Mouse (Mus musculus): Measurements from ENCODE around the gene Slco4a1. TPM values are rescaled to one million over a fixed set of nuclear protein-coding genes. Genes with fewer than 3 reads are reported as not detected.

Gene Slco4a1
- total RNA-seq, 2 experiments from 2014 or later = 9.2 to 31.8 TPM

DNA sequence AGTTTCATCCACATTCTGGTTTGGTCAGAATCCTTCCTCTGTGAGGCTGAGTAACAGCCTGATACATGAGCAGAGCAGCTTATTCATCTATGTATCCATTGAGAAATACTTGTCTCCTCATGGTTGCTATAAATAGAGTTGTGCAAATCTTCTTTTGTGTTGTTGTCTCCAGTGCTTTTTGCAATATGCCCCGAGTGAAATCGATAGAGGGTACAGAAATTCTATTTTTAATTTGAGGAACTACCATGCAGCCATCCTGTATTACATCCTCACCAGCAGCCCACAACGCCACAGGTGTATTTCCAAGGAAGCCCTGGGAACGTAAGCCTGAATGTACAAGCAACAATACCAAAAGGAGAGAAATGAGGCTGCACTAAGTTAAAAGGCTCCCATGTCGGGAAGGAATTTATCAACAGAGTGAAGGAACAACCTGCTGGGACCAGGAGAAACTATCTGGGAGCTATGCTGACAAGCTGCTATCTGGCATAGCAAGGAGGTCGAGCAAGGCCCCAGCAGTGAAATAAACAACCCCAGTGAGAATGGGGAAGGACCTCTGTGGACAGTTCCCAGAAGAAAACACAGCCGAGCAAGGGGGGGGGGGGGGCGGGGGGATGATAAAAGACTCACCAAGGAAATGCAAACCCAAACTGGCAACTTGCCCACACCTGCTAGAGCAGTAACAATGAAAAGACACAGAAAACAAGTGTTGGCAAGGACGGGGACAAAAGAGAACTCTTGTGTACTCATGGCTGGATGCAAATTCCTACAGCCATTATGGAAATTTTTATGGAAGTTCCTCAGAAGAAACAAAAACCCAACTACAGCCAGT is 10.9 kb upstream of the Slco4a1 start:
- peak; percentile 59 for ATAC-seq (replicated peaks; ENCODE audit: poor library complexity, severe bottlenecking)

DNA sequence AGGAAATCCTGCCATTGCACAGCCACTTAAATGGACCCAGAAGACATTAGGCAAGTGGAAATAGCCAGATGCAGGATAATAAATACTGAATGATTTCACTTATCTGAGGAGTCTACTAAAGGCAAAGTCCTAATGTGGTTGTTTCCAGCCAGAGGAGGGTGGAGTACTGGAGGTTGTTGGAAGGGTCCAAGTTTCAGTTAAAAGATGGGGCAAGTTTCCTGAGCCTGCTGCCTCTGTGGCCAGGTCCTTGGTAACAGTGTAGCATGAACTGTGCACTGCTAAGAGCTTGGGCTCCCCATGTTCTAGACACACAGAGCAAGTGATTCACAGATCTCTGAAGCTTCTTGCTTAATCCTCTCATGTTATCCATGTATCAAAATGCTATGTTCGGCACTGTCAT is 10.1 kb upstream of the Slco4a1 start:
- no peak for ATAC-seq (replicated peaks; ENCODE audit: poor library complexity, severe bottlenecking)

DNA sequence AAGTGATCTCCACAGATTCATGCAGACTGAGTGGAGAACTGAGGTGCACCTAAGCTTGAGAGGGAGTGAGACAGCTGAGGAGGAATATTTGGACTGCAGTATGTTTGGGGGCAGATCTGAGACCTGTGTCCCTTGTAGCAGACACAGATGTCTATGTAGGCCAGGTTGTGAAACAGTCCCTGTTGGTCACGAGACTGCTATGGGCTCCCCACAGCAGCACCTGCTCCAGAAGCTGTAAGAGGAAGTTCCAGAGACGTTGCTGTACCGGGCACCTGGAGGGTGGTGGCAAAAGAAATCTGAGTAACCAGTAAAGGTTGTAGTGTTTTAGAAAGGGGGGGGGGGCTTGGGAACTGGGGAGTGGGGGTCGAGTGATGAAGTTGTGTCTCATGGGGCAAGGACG is 7.0 kb upstream of the Slco4a1 start:
- ATAC-seq (replicated peaks; ENCODE audit: poor library complexity, severe bottlenecking) = peak; percentile 61

DNA sequence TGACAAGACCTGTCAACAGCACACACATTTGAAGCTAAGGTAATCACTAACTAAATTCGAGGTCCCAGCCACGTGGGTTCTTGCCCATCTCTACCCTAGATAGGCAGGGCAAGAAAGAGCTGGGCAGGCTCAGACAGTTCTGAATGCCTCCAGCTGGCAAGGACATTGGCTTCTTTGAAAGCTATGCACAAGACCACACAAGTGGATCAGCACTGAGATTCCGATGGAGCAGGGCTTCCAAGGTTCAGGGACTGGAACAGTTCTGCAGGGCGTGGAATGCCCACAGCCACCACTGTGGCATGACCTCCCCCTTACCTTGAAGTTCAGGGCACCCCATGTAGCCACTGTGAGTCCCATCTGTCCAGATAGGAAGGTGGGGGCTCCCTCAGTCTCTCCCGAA is 5.5 kb upstream of the Slco4a1 start:
- no peak for ATAC-seq (replicated peaks; ENCODE audit: poor library complexity, severe bottlenecking)

DNA sequence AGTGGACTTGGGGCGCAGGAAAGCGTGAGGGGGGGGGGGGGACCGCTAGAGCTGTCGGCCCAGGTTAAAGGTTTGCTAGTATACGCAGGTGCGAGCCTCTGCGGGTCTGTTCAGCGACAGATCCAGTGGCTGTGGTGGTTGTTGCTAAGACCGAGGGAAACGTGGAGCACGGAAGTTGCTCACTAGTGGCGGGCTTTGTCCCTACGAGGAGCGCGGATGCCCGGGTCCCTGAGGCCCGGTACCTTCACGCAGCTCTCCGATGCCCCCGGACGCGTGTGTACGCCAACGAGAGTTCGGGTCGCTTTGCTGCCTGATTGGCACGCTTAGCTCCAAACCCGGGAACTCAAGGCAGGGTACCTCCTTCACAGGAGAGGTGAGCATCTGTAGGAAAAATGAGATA is 660 bp downstream of the Slco4a1 start:
- peak; percentile 6; the same call in 1 of the 2 replicates for ATAC-seq (replicated peaks; ENCODE audit: poor library complexity, severe bottlenecking)

DNA sequence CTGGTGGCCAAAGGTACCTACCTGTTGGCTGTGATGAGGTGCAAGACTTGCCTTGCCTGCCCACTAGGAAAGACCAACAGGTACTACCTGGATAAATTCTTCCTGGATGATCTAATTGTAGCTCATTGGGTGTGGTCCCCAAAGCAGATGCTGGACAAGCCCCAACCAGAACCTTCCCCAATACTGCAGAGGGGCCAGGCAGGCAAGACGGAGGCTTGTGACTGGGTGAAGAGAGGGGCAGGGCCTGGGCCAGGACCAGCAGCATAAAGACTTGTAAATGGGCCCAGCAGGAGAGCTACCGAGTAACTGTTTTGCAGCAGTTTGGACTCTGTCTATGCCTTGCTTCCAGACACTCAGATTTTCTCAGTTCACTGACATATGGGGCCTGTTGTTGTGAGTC is 1.6 kb downstream of the Slco4a1 start:
- no peak for ATAC-seq (replicated peaks; ENCODE audit: poor library complexity, severe bottlenecking)

DNA sequence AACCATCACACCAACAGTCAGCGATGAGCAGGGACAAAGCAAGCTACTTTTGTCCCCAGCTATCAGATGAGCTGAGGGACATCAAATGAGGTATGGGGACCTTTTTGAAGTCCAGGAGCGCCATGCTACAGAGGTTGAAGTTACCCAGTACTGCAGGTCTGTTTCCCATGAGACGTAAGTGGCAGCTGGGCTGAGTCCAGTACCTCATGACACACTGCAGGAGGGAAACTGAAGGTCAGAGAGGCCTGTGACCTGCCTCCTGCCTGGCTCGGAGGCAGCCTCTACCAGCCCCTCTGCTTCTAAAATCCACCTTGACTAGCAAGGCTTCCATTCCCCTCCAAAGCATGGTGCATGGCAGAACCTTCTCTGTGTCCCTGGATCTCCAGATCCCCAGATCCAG is 3.4 kb downstream of the Slco4a1 start:
- no peak for ATAC-seq (replicated peaks; ENCODE audit: poor library complexity, severe bottlenecking)

DNA sequence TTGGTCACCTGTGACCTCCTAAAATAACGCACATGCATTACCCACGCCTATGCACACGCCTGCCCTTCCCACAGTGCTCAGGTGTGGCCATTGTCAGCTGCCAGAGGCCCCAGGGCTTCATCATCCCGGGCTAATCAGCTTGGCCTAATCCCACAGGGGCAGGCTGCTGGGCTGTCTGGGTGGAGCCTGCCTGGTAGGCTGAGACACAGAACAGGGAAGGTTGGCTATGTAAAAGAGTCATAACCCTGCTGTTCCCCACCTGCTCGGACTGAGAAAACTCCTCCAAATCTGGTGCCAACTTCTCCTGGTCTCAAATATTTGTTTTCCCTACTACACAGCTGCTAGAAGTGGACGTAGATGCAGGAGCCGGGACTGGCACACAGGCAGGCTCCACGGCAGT is 4.8 kb downstream of the Slco4a1 start:
- ATAC-seq (replicated peaks; ENCODE audit: poor library complexity, severe bottlenecking) = no peak

DNA sequence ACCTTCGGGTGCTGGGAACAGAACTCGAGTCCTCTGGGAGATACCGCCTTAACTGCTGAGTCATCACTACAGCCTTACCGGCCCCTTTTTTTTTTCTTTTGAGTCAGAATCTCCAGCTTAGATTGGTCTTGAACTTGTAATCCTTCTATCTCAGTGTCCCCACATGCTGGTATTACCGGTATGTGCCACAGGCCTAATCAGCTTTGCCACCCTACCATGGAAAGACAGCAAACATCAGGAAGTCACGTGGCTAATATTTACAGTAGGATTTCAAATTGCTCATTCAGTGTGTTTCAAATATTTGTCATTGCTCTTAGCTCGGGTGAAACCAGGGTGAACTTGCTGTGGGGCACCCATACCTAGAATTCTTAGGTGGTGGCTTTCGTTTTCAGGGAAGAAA is 6.5 kb downstream of the Slco4a1 start:
- ATAC-seq (replicated peaks; ENCODE audit: poor library complexity, severe bottlenecking) = no peak

DNA sequence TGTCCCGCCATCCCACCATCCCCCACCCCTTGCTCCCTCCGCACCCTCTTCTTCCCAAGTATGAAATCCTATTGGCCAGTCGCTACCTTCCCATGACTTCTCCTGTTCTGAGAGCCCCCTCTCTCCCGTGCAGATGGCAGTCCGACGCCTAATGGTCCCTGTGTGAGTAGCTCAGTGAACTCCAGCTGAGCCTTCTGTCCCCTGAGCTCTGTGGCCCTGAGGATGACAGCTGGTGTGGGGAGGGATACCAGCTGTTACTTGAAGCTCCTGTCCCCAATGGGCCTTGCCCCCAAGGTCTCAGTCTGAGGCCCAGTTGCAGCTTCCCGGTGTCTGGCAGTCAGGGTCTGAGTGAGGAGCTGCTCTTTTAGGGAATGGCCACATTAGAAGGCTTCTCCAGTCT is 10.5 kb downstream of the Slco4a1 start:
- no peak for ATAC-seq (replicated peaks; ENCODE audit: poor library complexity, severe bottlenecking)

DNA sequence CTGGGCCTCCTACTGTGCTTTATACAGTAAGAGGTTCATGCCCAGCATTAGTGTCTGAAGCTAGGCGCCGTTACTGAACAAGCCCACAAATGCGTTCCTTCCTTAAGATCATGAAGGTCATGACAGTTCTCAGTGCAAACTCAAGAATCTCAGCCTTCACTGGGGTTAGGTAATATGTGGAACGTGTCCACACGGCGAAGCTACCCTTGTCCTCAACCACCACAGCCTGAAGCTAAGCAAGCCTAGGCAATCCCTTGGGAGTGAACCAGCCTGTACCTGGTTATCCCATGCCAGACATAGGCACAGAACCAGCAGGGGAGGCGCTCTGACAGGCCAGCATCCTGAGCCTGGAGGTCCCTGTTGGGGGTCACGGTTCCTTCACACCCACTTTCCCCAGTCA is 12.8 kb downstream of the Slco4a1 start:
- no peak for ATAC-seq (replicated peaks; ENCODE audit: poor library complexity, severe bottlenecking)

DNA sequence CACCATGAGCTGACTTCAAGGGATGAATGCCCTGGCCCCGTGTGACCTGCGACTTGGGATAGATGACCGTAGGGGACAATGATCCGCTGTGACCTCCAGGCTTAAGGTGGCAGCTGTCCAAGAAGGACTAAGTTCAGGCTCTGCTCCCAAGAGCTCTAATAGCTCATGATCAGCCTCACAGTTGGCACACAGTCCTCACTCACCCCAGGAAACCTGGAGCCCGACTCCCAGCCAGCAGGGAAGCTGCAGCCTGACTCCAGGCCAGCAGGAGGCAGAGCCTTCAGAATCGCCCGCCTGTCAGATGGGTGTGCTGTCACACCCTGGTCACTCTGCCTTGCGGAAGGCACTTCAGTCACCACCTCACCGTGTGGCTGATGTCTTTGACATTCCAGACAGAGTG is 13.7 kb downstream of the Slco4a1 start:
- ATAC-seq (replicated peaks; ENCODE audit: poor library complexity, severe bottlenecking) = no peak

DNA sequence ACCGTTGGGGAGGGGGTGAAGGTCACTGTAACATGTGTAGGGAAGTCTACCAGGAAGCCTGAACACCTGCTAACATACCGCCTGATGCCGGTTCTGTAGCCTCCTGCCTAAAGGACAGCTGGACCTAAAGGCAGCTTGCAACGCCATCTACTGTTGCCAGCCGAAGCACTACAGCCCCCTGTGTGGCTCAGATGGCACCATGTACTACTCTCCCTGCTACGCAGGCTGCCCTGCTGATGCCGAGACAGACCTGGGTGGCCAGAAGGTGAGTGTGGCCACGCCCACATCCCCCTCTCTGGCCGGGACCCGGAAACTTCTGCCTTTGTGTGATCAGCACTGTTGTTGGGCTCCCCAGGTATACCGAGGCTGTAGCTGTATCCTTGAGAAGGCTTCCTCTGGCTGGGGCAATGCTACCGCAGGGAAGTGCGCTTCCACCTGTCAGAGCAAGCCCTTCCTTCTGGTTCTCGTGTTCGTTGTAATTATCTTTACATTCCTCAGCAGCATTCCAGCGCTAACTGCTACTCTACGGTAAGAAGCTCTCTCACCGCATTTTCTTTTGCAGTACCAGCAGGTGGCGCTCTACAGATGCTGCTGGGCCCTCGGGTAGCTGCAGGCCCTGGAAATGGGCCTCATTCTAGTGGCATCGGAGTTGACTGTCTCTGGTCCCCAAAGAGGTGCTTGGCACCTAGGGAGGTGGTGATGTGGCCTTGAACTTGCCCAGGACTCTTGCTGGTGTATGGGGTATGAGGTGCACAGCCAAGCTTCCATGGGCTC is 16.4 kb downstream of the Slco4a1 start:
- peak; percentile 63 for ATAC-seq (replicated peaks; ENCODE audit: poor library complexity, severe bottlenecking)

DNA sequence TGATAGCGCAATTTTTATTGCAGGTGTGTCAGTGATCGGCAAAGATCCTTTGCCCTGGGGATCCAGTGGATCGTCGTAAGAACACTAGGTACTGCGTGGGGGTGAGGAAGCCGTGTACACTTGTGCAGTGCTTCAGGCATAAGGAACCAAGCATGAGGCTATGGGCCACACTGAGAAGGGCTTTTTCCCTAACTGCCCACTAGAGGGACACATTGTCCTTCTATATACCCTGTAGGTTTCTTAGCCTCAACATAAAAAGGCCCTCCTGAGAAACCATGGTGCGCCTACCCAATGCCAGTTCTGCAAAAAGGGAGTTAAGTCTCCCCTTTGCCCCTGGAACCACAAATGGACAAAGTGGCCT is 17.0 kb downstream of the Slco4a1 start:
- ATAC-seq (replicated peaks; ENCODE audit: poor library complexity, severe bottlenecking) = peak; percentile 70

DNA sequence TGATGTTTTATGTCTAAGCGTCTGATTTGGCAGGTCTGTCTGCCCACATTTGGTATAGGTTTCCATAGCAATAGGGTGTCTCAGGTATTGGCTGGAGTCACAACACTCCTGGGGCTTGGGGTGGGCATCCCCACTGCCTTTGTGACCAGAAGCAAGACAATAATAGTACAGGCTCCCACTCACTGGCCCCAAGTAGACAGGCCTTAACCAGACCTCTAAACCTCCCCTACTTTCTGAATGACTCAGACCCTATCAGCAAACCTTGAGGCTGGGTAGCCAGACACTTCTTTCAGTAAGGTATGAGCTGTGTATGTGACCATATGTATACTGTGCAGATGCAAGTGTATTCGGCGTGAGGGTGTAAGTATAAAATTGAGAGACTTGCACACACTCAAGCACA is 18.8 kb downstream of the Slco4a1 start:
- no peak for ATAC-seq (replicated peaks; ENCODE audit: poor library complexity, severe bottlenecking)

DNA sequence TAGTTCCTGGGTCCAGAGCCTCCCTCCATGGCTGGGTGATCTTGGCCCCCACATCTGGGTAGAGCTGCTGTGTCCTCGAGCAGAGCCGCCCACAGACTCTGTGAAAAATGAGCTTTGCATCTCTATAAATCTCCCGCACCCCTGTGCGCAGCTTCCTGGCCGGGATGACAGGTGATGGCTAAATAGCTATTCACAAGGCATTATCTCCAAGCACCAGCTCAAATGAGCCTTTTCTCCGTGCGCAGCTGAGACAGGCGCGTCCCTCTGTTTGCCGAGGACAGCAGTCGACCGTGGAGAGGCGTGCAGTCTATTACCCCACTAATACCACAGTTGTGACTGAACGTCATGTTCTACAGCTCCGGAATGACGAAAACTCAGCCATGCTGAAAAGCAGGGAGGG is 26.2 kb downstream of the Slco4a1 start:
- peak; percentile 28; the same call in 1 of the 2 replicates for ATAC-seq (replicated peaks; ENCODE audit: poor library complexity, severe bottlenecking)

DNA sequence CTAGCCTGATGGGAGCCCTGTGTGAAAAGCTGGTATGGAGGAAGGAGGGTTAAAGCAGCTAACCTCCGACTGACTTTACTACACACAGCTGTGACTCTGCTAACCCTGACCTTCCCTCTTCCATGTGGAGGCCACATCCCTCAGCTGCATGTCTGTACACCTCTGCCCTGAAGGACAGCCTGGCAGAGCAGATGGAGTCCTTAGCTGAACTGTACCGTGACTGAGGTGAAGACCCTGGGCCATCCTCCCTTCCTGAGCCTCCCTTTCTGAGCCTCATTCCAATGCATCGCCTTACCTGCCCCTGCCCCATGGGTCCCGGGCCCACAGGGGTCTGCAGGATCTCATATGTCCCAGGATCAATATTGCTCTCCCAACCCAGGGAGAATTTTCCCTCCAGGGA is 28.8 kb downstream of the Slco4a1 start:
- ATAC-seq (replicated peaks; ENCODE audit: poor library complexity, severe bottlenecking) = no peak

DNA sequence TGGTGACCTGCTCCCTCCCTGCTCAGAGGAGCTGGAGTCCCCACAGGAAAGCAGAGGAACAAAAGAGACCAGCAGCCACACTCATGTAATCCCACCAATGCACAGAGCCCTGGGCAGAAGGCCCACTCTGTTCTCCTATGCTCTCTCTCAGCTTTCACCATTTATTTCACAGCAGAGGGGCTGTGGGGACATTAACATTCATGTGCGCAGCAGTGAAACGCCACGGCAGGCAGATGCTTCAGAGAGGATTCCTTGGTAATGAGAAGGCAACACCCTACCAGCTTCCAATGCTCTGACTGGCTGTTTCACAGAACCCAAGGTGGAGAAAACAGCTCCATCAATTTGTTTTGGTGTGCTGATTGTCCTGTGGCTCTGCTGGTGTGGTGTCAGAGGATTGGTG is 29.3 kb downstream of the Slco4a1 start:
- ATAC-seq (replicated peaks; ENCODE audit: poor library complexity, severe bottlenecking) = no peak

DNA sequence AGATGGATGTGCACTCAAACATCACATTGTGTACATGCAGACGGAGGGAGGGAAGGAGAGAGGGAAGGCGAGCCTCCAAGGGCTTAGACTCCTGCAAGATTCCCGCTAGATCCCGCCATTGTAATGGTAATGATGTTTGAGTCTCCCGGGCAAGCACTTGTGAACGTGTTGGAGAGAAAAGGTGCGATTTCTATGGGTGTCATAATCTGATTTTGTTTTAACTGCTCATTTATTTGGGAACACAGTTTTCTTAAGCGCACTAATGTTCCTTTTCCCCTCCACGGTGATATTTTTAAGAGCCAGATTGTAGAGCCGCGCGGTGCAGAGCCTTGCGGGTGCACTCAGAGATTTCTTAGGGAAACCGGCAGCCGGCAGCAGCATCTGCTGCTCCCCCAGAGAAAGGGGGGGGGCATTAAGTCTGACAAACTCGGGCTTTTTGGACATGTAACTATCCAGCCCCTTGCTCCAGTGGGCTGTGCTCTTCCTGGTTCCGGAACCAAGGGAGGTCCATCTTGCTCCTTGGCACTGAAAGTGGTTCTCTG is 32.2 kb downstream of the Slco4a1 start:
- no peak for ATAC-seq (replicated peaks; ENCODE audit: poor library complexity, severe bottlenecking)

DNA sequence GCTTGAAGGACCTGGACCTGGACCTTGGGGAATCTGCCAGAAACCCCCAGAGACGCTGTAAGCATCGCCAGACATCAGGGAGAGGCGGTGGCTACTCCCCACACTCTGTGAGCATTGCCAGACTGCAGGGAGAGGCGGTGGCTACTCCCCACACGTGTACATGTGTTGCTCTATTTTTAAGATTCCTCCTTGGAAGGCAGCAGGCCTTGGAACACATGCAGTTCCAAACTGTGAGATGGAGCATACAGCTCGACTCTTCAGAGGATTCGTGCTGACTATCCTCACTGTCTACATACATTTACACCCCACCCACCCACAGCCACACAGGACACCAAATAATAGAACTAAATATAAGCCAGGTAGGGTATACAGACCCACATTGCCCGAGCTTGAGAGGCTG is 39.9 kb downstream of the Slco4a1 start:
- ATAC-seq (replicated peaks; ENCODE audit: poor library complexity, severe bottlenecking) = no peak

DNA sequence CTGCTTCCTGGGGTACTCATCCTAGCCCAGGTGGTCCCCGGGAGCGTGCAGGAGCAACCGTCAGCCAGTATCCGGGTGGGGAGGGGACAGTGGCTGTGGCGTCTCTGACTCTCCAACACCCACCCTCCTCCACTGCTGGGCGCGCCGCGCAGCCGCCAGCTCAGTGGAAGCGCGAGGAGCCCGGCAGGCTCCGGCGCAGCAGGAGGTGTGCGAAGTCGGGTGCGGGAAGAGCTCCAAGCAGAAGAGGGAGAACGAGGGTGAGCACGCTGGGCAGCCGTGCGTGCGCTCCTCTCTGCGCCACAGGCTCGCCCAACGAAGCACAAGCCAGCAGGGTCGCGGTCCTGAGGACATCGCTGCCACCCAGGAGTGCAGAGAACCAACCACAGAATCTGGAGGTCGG is 43.7 kb downstream of the Slco4a1 start, which contains the start of gene Ntsr1:
Ntsr1 (plus strand) TSS at position 236 of the 400 bp plus-strand sequence.
- ATAC-seq (replicated peaks; ENCODE audit: poor library complexity, severe bottlenecking) = 0 out of 2 replicates have a peak, but pooled peaks have one; percentile 9

All from granulocyte monocyte progenitor cell, adult 5-6 weeks (primary cell).